Mouse (Mus musculus) CH12.LX (cell line): ENCODE results near the gene Rell1. TPM values are rescaled to one million over a fixed set of nuclear protein-coding genes. Genes with fewer than 3 reads are reported as not detected.

Source experiments
- DNase-seq: peaks from one replicate; pipeline ENCODE4 v3.0.0-alpha.2; 2013; ENCODE audit errors: extremely low read depth
- H3K27ac ChIP-seq: 2 replicates; pipeline ENCODE4 v1.5.1; 2012; ENCODE audit warnings: low read depth, mild to moderate bottlenecking, control low read depth, moderate library complexity; ENCODE audit not compliant: insufficient read depth
- H3K27me3 ChIP-seq: replicated peaks from 2 replicates; pipeline ENCODE3; 2012; ENCODE audit warnings: inconsistent platforms
- H3K36me3 ChIP-seq, 2 experiments: replicated peaks in 1 of 2; 2 replicates each; pipeline versions ENCODE3 to v1.6.1; 2012; ENCODE audit warnings: inconsistent platforms in 1 of 2, low read length in 1 of 2, mild to moderate bottlenecking in 1 of 2, mixed read lengths in 1 of 2, moderate library complexity in 1 of 2; ENCODE audit not compliant: control insufficient read depth in 1 of 2, insufficient read depth in 1 of 2
- H3K4me1 ChIP-seq, 2 experiments: 2 replicates each; pipeline ENCODE4 v1.6.1; 2012; ENCODE audit warnings: inconsistent platforms in 1 of 2, moderate library complexity in 1 of 2; ENCODE audit not compliant: insufficient read depth in 2 of 2, control insufficient read depth in 1 of 2
- H3K4me2 ChIP-seq: 2 replicates; pipeline ENCODE4 v1.6.1; 2012; ENCODE audit warnings: low read depth, mild to moderate bottlenecking, control low read depth; ENCODE audit not compliant: poor library complexity, insufficient read depth, severe bottlenecking
- H3K4me3 ChIP-seq, 3 experiments: fragments of 150-350 bp in 1 of 3; sonication (generic) in 1 of 3; replicated peaks in 1 of 3; 2 replicates each; pipeline versions ENCODE3 to v1.5.1; 2011 to 2012; ENCODE audit warnings: low read depth in 2 of 3, low read length in 2 of 3, mild to moderate bottlenecking in 2 of 3, moderate library complexity in 2 of 3, control low read depth in 1 of 3, improper control_type of control experiment in 1 of 3, inconsistent platforms in 1 of 3, mixed read lengths in 1 of 3; ENCODE audit not compliant: poor library complexity in 1 of 3
- H3K79me2 ChIP-seq: replicated peaks from 2 replicates; pipeline ENCODE4 v1.6.1; 2012; ENCODE audit warnings: mild to moderate bottlenecking, moderate library complexity; ENCODE audit not compliant: control insufficient read depth, poor library complexity, insufficient read depth, severe bottlenecking; ENCODE audit errors: extremely low read depth
- H3K9ac ChIP-seq: 2 replicates; pipeline ENCODE4 v1.6.1; 2012; ENCODE audit warnings: low read depth, mild to moderate bottlenecking, control low read depth, moderate library complexity; ENCODE audit not compliant: insufficient read depth
- H3K9me3 ChIP-seq: replicated peaks from 2 replicates; pipeline ENCODE3; 2012; ENCODE audit warnings: low read length, inconsistent platforms, mixed read lengths
- BHLHE40 ChIP-seq: IDR thresholded peaks from 2 replicates; pipeline ENCODE4 v1.6.1; 2011; ENCODE audit warnings: mild to moderate bottlenecking, low read depth, low read length, improper control_type of control experiment
- CTCF ChIP-seq, 2 experiments: IDR thresholded peaks in 1 of 2; conservative IDR thresholded peaks in 1 of 2; 2 replicates each; pipeline ENCODE4 v1.5.1; 2011 to 2012; ENCODE audit warnings: low read depth in 2 of 2, low read length in 2 of 2, improper control_type of control experiment in 1 of 2, inconsistent platforms in 1 of 2, mild to moderate bottlenecking in 1 of 2, moderate library complexity in 1 of 2
- E2F4 ChIP-seq: IDR thresholded peaks from 2 replicates; pipeline ENCODE4 v1.6.1; 2011; ENCODE audit warnings: low read depth, low read length, improper control_type of control experiment; ENCODE audit not compliant: insufficient replicate concordance
- ELF1 ChIP-seq: IDR thresholded peaks from 2 replicates; pipeline ENCODE4 v1.6.1; 2014; ENCODE audit warnings: low read depth, mild to moderate bottlenecking, inconsistent platforms, low read length, improper control_type of control experiment
- EP300 ChIP-seq: IDR thresholded peaks from 2 replicates; pipeline ENCODE4 v1.6.1; 2011; ENCODE audit warnings: low read length, improper control_type of control experiment
- GABPA ChIP-seq: IDR thresholded peaks from 2 replicates; pipeline ENCODE4 v1.6.1; 2012; ENCODE audit warnings: low read depth, low read length, improper control_type of control experiment, inconsistent platforms; ENCODE audit not compliant: insufficient replicate concordance
- HCFC1 ChIP-seq: IDR thresholded peaks from 2 replicates; pipeline ENCODE4 v1.6.1; 2012; ENCODE audit warnings: low read depth, mild to moderate bottlenecking, inconsistent platforms, low read length, improper control_type of control experiment
- IRF4 ChIP-seq: IDR thresholded peaks from 2 replicates; pipeline ENCODE4 v1.6.1; 2014; ENCODE audit warnings: low read depth, mild to moderate bottlenecking, inconsistent platforms, low read length, improper control_type of control experiment
- JUN ChIP-seq: IDR thresholded peaks from 2 replicates; pipeline ENCODE4 v1.6.1; 2011; ENCODE audit warnings: low read depth, mild to moderate bottlenecking, low read length, improper control_type of control experiment, moderate library complexity; ENCODE audit not compliant: insufficient read depth
- JUND ChIP-seq: conservative IDR thresholded peaks from 2 replicates; pipeline ENCODE4 v1.6.1; 2011; ENCODE audit warnings: low read depth, low read length, improper control_type of control experiment
- KAT2A ChIP-seq: IDR thresholded peaks from 2 replicates; pipeline ENCODE4 v1.6.1; 2012; ENCODE audit warnings: low read length, improper control_type of control experiment, inconsistent platforms; ENCODE audit not compliant: insufficient replicate concordance
- MAFK ChIP-seq: IDR thresholded peaks from 2 replicates; pipeline ENCODE4 v1.6.1; 2011; ENCODE audit warnings: low read length, improper control_type of control experiment; ENCODE audit not compliant: insufficient replicate concordance
- MAX ChIP-seq: IDR thresholded peaks from 2 replicates; pipeline ENCODE4 v1.6.1; 2011; ENCODE audit warnings: low read length, improper control_type of control experiment
- MXI1 ChIP-seq: IDR thresholded peaks from 2 replicates; pipeline ENCODE4 v1.6.1; 2011; ENCODE audit warnings: mild to moderate bottlenecking, low read depth, low read length, improper control_type of control experiment
- NELFE ChIP-seq: IDR thresholded peaks from 2 replicates; pipeline ENCODE4 v1.6.1; 2011; ENCODE audit warnings: low read depth, low read length, improper control_type of control experiment
- NRF1 ChIP-seq: IDR thresholded peaks from 2 replicates; pipeline ENCODE4 v1.6.1; 2014; ENCODE audit warnings: low read depth, mild to moderate bottlenecking, inconsistent platforms, low read length, improper control_type of control experiment, moderate library complexity
- PAX5 ChIP-seq: IDR thresholded peaks from 2 replicates; pipeline ENCODE4 v1.6.1; 2012; ENCODE audit warnings: low read length, inconsistent platforms, mixed read lengths
- POLR2A ChIP-seq: IDR thresholded peaks from 2 replicates; pipeline ENCODE4 v1.6.1; 2011; ENCODE audit warnings: low read depth, mild to moderate bottlenecking, improper control_type of control experiment, low read length
- POLR2AphosphoS2 ChIP-seq: IDR thresholded peaks from 2 replicates; pipeline ENCODE4 v1.6.1; 2011; ENCODE audit warnings: low read depth, low read length, improper control_type of control experiment
- RAD21 ChIP-seq: IDR thresholded peaks from 2 replicates; pipeline ENCODE4 v1.6.1; 2011; ENCODE audit warnings: low read depth, mild to moderate bottlenecking, low read length, improper control_type of control experiment, moderate library complexity
- RCOR1 ChIP-seq: conservative IDR thresholded peaks from 2 replicates; pipeline ENCODE4 v1.6.1; 2012; ENCODE audit warnings: low read depth, mild to moderate bottlenecking, inconsistent platforms, low read length, improper control_type of control experiment
- SMC3 ChIP-seq: IDR thresholded peaks from 2 replicates; pipeline ENCODE4 v1.6.1; 2011; ENCODE audit warnings: low read depth, low read length, improper control_type of control experiment
- TBP ChIP-seq: conservative IDR thresholded peaks from 2 replicates; pipeline ENCODE4 v1.6.1; 2011; ENCODE audit warnings: low read depth, low read length, improper control_type of control experiment
- UBTF ChIP-seq: IDR thresholded peaks from 2 replicates; pipeline ENCODE4 v1.6.1; 2012; ENCODE audit warnings: low read depth, mild to moderate bottlenecking, inconsistent platforms, low read length, improper control_type of control experiment, moderate library complexity
- USF1 ChIP-seq: IDR thresholded peaks from 2 replicates; pipeline ENCODE4 v1.6.1; 2014; ENCODE audit warnings: low read depth, mild to moderate bottlenecking, inconsistent platforms, low read length, improper control_type of control experiment
- USF2 ChIP-seq: conservative IDR thresholded peaks from 2 replicates; pipeline ENCODE4 v1.6.1; 2011; ENCODE audit warnings: low read depth, low read length, improper control_type of control experiment
- ZC3H11A ChIP-seq: IDR thresholded peaks from 2 replicates; pipeline ENCODE4 v1.6.1; 2012; ENCODE audit warnings: low read depth, mild to moderate bottlenecking, inconsistent platforms, low read length, improper control_type of control experiment
- ZNF384 ChIP-seq: IDR thresholded peaks from 2 replicates; pipeline ENCODE4 v1.6.1; 2012; ENCODE audit warnings: low read depth, low read length, improper control_type of control experiment, inconsistent platforms
- dilution Hi-C: fragments of 300-500 bp; cut with MboI; formaldehyde crosslinking; loops from 2 replicates; pipeline ENCODE4 v1.14.3; 2020; ENCODE audit warnings: low sequenced_read_pairs; ENCODE audit not compliant: extremely low pct_unique_long_range_greater_than_20kb, extremely low pct_ligation_motif_present
- in situ Hi-C: fragments of 300-500 bp; cut with MboI; formaldehyde crosslinking; loops from 3 replicates; pipeline ENCODE4 v1.14.3; 2019; ENCODE audit warnings: low sequenced_read_pairs, low pct_ligation_motif_present, low pct_unique_long_range_greater_than_20kb, mixed read lengths
- polyA plus RNA-seq: library from polyadenylated mRNA; unstranded; fragments of >175 nt; gene quantifications from 2 replicates; pipeline ENCODE4 v1.2.1, GENCODE M21; 2012; ENCODE audit warnings: low read depth; ENCODE audit not compliant: insufficient read length
- total RNA-seq, 2 experiments: library from RNA; depleted of rRNA; stranded (reverse); fragments of 300-350 nt in 1 of 2; fragments of >200 nt in 1 of 2; gene quantifications; 2 replicates each; pipeline ENCODE4 v1.2.3; 2012 to 2014

Gene Rell1
- total and polyA plus RNA-seq, 3 experiments, result 1.4 to 1.6 (median 1.5) TPM

DNA sequence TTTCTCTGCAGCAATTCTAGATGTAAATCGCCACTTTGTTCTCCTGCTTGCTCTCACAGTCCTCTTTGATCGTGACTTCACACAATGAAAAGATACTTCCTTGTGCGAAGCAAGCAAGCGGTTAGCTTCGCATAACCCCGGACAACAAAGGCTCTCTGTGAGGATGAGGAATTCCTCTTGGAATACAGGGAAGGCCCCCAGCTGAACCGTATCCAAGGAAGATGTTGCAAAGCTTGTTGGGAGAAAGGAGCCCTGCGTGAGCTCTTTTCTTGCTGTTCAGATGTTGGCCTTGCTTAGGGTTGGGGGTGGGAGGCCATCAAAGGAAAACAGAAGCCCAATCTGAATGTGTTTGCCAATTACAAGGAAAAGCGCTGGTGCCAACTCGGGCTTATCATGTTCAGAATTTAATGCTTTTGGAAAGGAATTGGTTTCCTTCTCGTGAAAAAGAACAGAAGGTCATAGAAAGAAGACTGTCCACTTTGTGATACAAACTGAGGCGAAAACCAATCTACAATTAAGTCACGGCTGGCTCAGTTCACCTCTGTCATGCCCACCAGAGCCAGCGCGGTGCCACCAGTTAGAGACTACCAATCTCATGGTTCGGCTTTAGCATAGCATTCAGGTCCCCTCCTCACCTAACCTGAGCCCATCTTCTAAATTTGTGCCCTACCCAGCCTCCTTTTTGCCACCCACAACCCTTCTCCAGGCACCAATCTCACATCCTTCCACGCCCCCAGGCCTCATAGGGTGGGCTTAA, 96.3 kb downstream of the Rell1 start:
- no peak for TF ChIP-seq BHLHE40
- no peak for TF ChIP-seq USF2
- no peak for TF ChIP-seq EP300
- TF ChIP-seq IRF4, result no peak
- no peak for TF ChIP-seq RAD21
- TF ChIP-seq PAX5, result no peak
- TF ChIP-seq MAFK, result no peak
- no peak for TF ChIP-seq POLR2A
- TF ChIP-seq UBTF, result no peak
- no peak for TF ChIP-seq ZC3H11A
- no peak for TF ChIP-seq JUND
- no peak for TF ChIP-seq E2F4
- no peak for TF ChIP-seq POLR2AphosphoS2
- TF ChIP-seq KAT2A, result no peak
- TF ChIP-seq ELF1, result no peak
- TF ChIP-seq RCOR1, result no peak
- TF ChIP-seq USF1, result no peak
- no peak for TF ChIP-seq NRF1
- no peak for TF ChIP-seq MXI1
- no peak for TF ChIP-seq ZNF384
- TF ChIP-seq, all 38 proteins: peak for 0
- Histone ChIP-seq H3K9ac (no peak overlapping the region), H3K4me1 (peaks cover under 1 to 2% of the 10 kb centered on the region in 2 experiments; a peak in 1 of 4 replicates), H3K27ac (no peak overlapping the region), H3K79me2 (no peaks in the 10 kb centered on the region), H3K36me3 (no peaks in the 10 kb centered on the region), H3K9me3 (no peaks in the 10 kb centered on the region), H3K4me2 (no peak overlapping the region), H3K27me3 (no peaks in the 10 kb centered on the region), H3K4me3 (no peak overlapping the region)
- in situ Hi-C loops (no loop called here), dilution Hi-C loops (no loop called here)
- DNase-seq, result no peak

DNA sequence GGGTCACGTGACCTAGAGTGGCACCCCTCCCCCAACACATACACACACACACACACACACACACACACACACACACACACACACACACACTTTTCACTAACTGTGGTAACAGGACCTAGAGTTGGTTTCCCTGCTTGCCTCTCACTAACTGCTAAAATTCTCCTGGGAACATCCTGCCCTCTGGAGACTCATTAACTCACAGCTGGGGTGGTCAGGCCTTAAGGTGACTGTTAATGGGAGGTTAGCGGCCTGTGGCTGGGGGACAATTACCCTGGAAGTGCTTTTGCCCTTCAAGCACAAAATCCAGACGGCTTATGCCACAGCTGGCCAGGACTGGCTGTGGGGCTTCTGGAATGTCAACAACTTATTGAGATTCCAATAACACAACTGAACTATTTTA, 101.3 kb downstream of the Rell1 start:
- H3K4me3 ChIP-seq, result no peak overlapping the region
- no peaks in the 10 kb centered on the region for H3K27me3 ChIP-seq
- dilution Hi-C loops, result no loop called here
- H3K9ac ChIP-seq, result no peak overlapping the region
- H3K79me2 ChIP-seq, result no peaks in the 10 kb centered on the region
- no peaks in the 10 kb centered on the region for H3K36me3 ChIP-seq
- no peaks in the 10 kb centered on the region for H3K9me3 ChIP-seq
- no peak overlapping the region for H3K4me2 ChIP-seq
- no peak for DNase-seq
- TF ChIP-seq GABPA (no peak), BHLHE40 (no peak), E2F4 (no peak), CTCF (conservative IDR thresholded peaks at IDR 0.05 in 1 of 2, IDR thresholded peaks at IDR 0.05 in 1 of 2; ENCODE audit: low read depth in 2 of 2, low read length in 2 of 2) (no peak), MAX (no peak), TBP (no peak), SMC3 (no peak), HCFC1 (no peak), NELFE (no peak), UBTF (no peak), RAD21 (no peak), POLR2A (no peak), MXI1 (no peak), JUN (no peak), EP300 (no peak)
- H3K4me1 ChIP-seq, result peaks cover 0 to 3% of the 10 kb centered on the region in 2 experiments; a peak in 1 of 4 replicates
- in situ Hi-C loops, result no loop called here
- no peak overlapping the region for H3K27ac ChIP-seq
